Mouse (Mus musculus): ENCODE data around the gene Epb41l1. TPM values are rescaled to one million over a fixed set of nuclear protein-coding genes. Genes with fewer than 3 reads are reported as not detected.

The Epb41l1 gene
- polyA plus RNA-seq, 1 experiment from 2014 or later, result 1.2 TPM

- Histone ChIP-seq H3K4me1 (no peaks in the 10 kb centered on the region), H3K9ac (no peak overlapping the region), H3K36me3 (no peaks in the 10 kb centered on the region), H3K9me3 (no peaks in the 10 kb centered on the region), H3K4me2 (no peak overlapping the region), H3K4me3 (no peak overlapping the region), H3K27ac (replicated peaks) (no peak overlapping the region), H3K27me3 (replicated peaks) (peaks cover 8% of the 10 kb centered on the region; the same call in 1 of the 2 replicates)
- 70% methylated on average over 7 of the region's 7 CpGs for WGBS
- no peak for ATAC-seq (ENCODE audit: extremely low read depth, insufficient number of reproducible peaks, low FRiP score, low TSS enrichment)
Observed at GRCm38 (mm10) chr2:156576850-156577587, 156.3 kb downstream of the Epb41l1 start.

GRCm38 (mm10) chr2:156580507-156580906 is 159.8 kb downstream of the Epb41l1 start:
- Histone ChIP-seq H3K4me3 (no peak overlapping the region), H3K27me3 (replicated peaks) (peaks cover 21% of the 10 kb centered on the region), H3K9me3 (no peaks in the 10 kb centered on the region), H3K27ac (replicated peaks) (no peak overlapping the region), H3K36me3 (no peaks in the 10 kb centered on the region), H3K4me1 (peaks cover 18% of the 10 kb centered on the region), H3K4me2 (no peak overlapping the region), H3K9ac (no peak overlapping the region)
- WGBS, result 66% methylated on average over 5 of the region's 5 CpGs
- no peak for ATAC-seq (ENCODE audit: extremely low read depth, insufficient number of reproducible peaks, low FRiP score, low TSS enrichment)

DNA sequence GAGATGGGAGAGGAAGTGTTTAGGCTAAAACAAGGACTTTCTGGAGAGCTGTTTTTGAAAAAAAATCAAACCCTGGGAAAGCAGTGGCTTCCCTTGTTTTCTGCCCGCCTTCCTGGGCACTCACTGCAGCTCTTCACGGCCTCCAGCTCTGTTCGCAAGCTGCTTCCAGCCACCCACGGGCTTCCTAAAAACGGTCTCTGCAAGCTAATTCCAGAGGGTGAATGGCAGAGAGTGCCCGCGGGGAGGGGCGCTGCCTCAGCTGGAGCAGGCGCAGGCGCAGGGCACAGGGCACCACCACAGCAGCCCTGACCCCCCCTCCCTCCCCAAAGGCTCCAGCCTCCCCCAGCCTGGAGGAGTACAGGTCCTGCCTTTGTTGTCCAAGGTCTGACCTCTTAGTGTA is 160.5 kb downstream of the Epb41l1 start:
- Histone ChIP-seq H3K9ac (no peak overlapping the region), H3K27ac (replicated peaks) (no peak overlapping the region), H3K4me3 (no peak overlapping the region), H3K9me3 (no peaks in the 10 kb centered on the region), H3K27me3 (replicated peaks) (peaks cover 21% of the 10 kb centered on the region), H3K4me2 (no peak overlapping the region), H3K36me3 (no peaks in the 10 kb centered on the region), H3K4me1 (peaks cover 18% of the 10 kb centered on the region)
- ATAC-seq (ENCODE audit: extremely low read depth, insufficient number of reproducible peaks, low FRiP score, low TSS enrichment), result no peak
- 56% methylated on average over 10 of the region's 10 CpGs for WGBS

DNA sequence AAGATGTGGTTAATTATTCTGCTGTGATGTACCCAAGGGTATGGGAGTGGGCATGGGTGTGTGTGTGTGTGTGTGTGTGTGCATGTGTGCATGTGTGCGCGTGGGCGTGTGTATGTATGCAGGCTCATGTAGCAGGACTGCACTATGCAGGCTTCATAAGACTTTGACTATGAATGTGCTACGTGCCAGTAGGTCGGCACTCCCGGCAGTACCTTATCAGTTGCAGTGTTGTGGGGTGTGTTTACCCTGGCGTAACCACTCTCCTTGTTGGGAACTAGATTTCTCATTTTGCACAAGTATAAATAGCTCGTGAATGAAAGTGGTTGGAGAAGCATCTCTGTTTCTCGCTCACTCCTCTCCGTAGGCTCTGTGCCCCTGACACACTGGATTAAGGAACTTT is 162.2 kb downstream of the Epb41l1 start:
- no peak for ATAC-seq (ENCODE audit: extremely low read depth, insufficient number of reproducible peaks, low FRiP score, low TSS enrichment)
- 51% methylated on average over 10 of the region's 10 CpGs for WGBS
- H3K4me1 ChIP-seq, result peaks cover 18% of the 10 kb centered on the region
- H3K4me3 ChIP-seq, result 0 out of 2 replicates have a peak overlapping the region, but pooled peaks have one; percentile 4
- H3K9me3 ChIP-seq, result no peaks in the 10 kb centered on the region
- peaks cover 26% of the 10 kb centered on the region for H3K27me3 ChIP-seq (replicated peaks)
- peak overlapping the region; percentile 50 for H3K27ac ChIP-seq (replicated peaks)
- H3K4me2 ChIP-seq, result peak overlapping the region; percentile 38
- peak overlapping the region; percentile 24; the same call in 1 of the 2 replicates for H3K9ac ChIP-seq
- no peaks in the 10 kb centered on the region for H3K36me3 ChIP-seq

- peaks cover 18% of the 10 kb centered on the region for H3K4me1 ChIP-seq
- no peaks in the 10 kb centered on the region for H3K36me3 ChIP-seq
- H3K27ac ChIP-seq (replicated peaks), result no peak overlapping the region
- no peaks in the 10 kb centered on the region for H3K9me3 ChIP-seq
- no peak overlapping the region for H3K4me3 ChIP-seq
- no peak overlapping the region for H3K9ac ChIP-seq
- ATAC-seq (ENCODE audit: extremely low read depth, insufficient number of reproducible peaks, low FRiP score, low TSS enrichment), result no peak
- H3K27me3 ChIP-seq (replicated peaks), result peaks cover 26% of the 10 kb centered on the region
- no peak overlapping the region for H3K4me2 ChIP-seq
- 53% methylated on average over 11 of the region's 11 CpGs for WGBS
Observed at GRCm38 (mm10) chr2:156584154-156584796, 163.6 kb downstream of the Epb41l1 start.

GRCm38 (mm10) chr2:156584797-156585471 is 164.2 kb downstream of the Epb41l1 start:
- peaks cover 18% of the 10 kb centered on the region for H3K4me1 ChIP-seq
- no peak overlapping the region for H3K27ac ChIP-seq (replicated peaks)
- no peak overlapping the region for H3K9ac ChIP-seq
- whole genome bisulfite sequencing, result 43% methylated on average over 14 of the region's 14 CpGs
- H3K36me3 ChIP-seq, result no peaks in the 10 kb centered on the region
- H3K4me3 ChIP-seq, result no peak overlapping the region
- no peaks in the 10 kb centered on the region for H3K9me3 ChIP-seq
- no peak for ATAC-seq (ENCODE audit: extremely low read depth, insufficient number of reproducible peaks, low FRiP score, low TSS enrichment)
- H3K27me3 ChIP-seq (replicated peaks), result peaks cover 23% of the 10 kb centered on the region
- no peak overlapping the region for H3K4me2 ChIP-seq

GRCm38 (mm10) chr2:156589481-156589880 is 168.8 kb downstream of the Epb41l1 start:
- Histone ChIP-seq H3K36me3 (no peaks in the 10 kb centered on the region), H3K27me3 (replicated peaks) (peaks cover 19% of the 10 kb centered on the region; the same call in 1 of the 2 replicates), H3K27ac (replicated peaks) (no peak overlapping the region), H3K9ac (no peak overlapping the region), H3K9me3 (no peaks in the 10 kb centered on the region), H3K4me2 (no peak overlapping the region), H3K4me3 (no peak overlapping the region), H3K4me1 (peaks cover 7% of the 10 kb centered on the region; the same call in 1 of the 2 replicates)
- 82% methylated on average over 9 of the region's 9 CpGs for WGBS
- no peak for ATAC-seq (ENCODE audit: extremely low read depth, insufficient number of reproducible peaks, low FRiP score, low TSS enrichment)

Small RNAs within 50 kb of the gene (microRNA-seq; reads per million reads assigned to microRNA genes)
- gene Gm22758, result not detected

Other genes with a start within 250 kb of the Epb41l1 start
- 360 and 386 TPM in 2 replicates for gene Rbm39, start 240.7 kb upstream of the Epb41l1 start, polyA plus RNA-seq (2015; fragmentation: Nextera tagmentation; extraction: Ambion mirVana)
- 46.9 and 48.6 TPM in 2 replicates for gene Phf20, start 224.4 kb upstream of the Epb41l1 start, polyA plus RNA-seq (2015; fragmentation: Nextera tagmentation; extraction: Ambion mirVana)
- 2.5 and 2.9 TPM in 2 replicates for gene Cnbd2, start 108.6 kb upstream of the Epb41l1 start, polyA plus RNA-seq (2015; fragmentation: Nextera tagmentation; extraction: Ambion mirVana)
- gene Scand1, start 108.2 kb upstream of the Epb41l1 start, polyA plus RNA-seq (2015; fragmentation: Nextera tagmentation; extraction: Ambion mirVana), result 47.0 and 53.3 TPM in 2 replicates
- gene Aar2, start 126.7 kb downstream of the Epb41l1 start, polyA plus RNA-seq (2015; fragmentation: Nextera tagmentation; extraction: Ambion mirVana), result 22.4 and 22.9 TPM in 2 replicates
- gene Dlgap4, start 192.8 kb downstream of the Epb41l1 start, polyA plus RNA-seq (2015; fragmentation: Nextera tagmentation; extraction: Ambion mirVana), result 51.9 and 53.5 TPM in 2 replicates